Mouse (Mus musculus) lung, postnatal 14 days (tissue): ENCODE measurements at regions not wholly inside any gene's neighbourhood (a gene's known extent, or its start where the extent isn't known, plus 50 kb on each side); places are given as distances from the start of the nearest gene placed in this dataset.

Source experiments
- DNase-seq: peaks from one replicate; pipeline ENCODE4 v3.0.0; 2021

GRCm38 (mm10) chr8:77870264-77870663 lies 146.0 kb upstream of the Ednra start:
- DNase-seq = no peak

GRCm38 (mm10) chr8:77872771-77873170 lies 148.5 kb upstream of the Ednra start:
- no peak for DNase-seq

GRCm38 (mm10) chr8:77919776-77920175 lies 195.5 kb upstream of the Ednra start:
- no peak for DNase-seq

GRCm38 (mm10) chr8:77921868-77922267 lies 197.6 kb upstream of the Ednra start:
- DNase-seq = no peak

GRCm38 (mm10) chr8:77947702-77948101 lies 223.4 kb upstream of the Ednra start:
- DNase-seq = no peak

GRCm38 (mm10) chr8:77949640-77950039 lies 225.4 kb upstream of the Ednra start:
- DNase-seq = no peak

GRCm38 (mm10) chr8:77958814-77959372 lies 234.6 kb upstream of the Ednra start:
- no peak for DNase-seq

- peak; percentile 25 for DNase-seq
Measured at GRCm38 (mm10) chr8:77963102-77963698, 238.9 kb upstream of the Ednra start.

GRCm38 (mm10) chr8:77970378-77970777 lies 242.7 kb upstream of the Ttc29 start:
- no peak for DNase-seq

GRCm38 (mm10) chr8:77973714-77974113 lies 239.4 kb upstream of the Ttc29 start:
- peak; percentile 48 for DNase-seq

GRCm38 (mm10) chr8:77979106-77979505 lies 234.0 kb upstream of the Ttc29 start:
- no peak for DNase-seq

GRCm38 (mm10) chr8:77980701-77981100 lies 232.4 kb upstream of the Ttc29 start:
- no peak for DNase-seq

GRCm38 (mm10) chr8:77982031-77982430 lies 231.1 kb upstream of the Ttc29 start:
- no peak for DNase-seq

- DNase-seq = no peak
Measured at GRCm38 (mm10) chr8:77983476-77983875, 229.6 kb upstream of the Ttc29 start.

GRCm38 (mm10) chr8:77987237-77987636 lies 225.9 kb upstream of the Ttc29 start:
- no peak for DNase-seq

GRCm38 (mm10) chr8:77988291-77989056 lies 224.6 kb upstream of the Ttc29 start:
- DNase-seq = no peak

- DNase-seq = no peak
Measured at GRCm38 (mm10) chr8:77991050-77991449, 222.0 kb upstream of the Ttc29 start.

GRCm38 (mm10) chr8:78000303-78000702 lies 212.8 kb upstream of the Ttc29 start:
- no peak for DNase-seq

GRCm38 (mm10) chr8:78001656-78002055 lies 211.4 kb upstream of the Ttc29 start:
- no peak for DNase-seq

GRCm38 (mm10) chr8:78002071-78002470 lies 211.0 kb upstream of the Ttc29 start:
- DNase-seq = no peak

GRCm38 (mm10) chr8:78003888-78004543 lies 209.1 kb upstream of the Ttc29 start:
- DNase-seq = peak; percentile 75

- DNase-seq = no peak
Measured at GRCm38 (mm10) chr8:78004891-78005290, 208.2 kb upstream of the Ttc29 start.

GRCm38 (mm10) chr8:78013101-78013500 lies 200.0 kb upstream of the Ttc29 start:
- no peak for DNase-seq
